Mouse (Mus musculus) hindbrain, postnatal 0 days (tissue): Measurements from ENCODE around the gene Tmem102. TPM values are rescaled to one million over a fixed set of nuclear protein-coding genes. Genes with fewer than 3 reads are reported as not detected.
A peak's percentile ranks its signal among the peaks of the same experiment; 100 is the strongest.

ENCODE experiments used
- ATAC-seq: fragments of 200-750 bp; cut with Nextera tagmentation; 2 replicates; pipeline ENCODE4 v1.8.0; 2017; ENCODE audit warnings: mild to moderate bottlenecking, moderate TSS enrichment, moderate library complexity
- DNase-seq: peaks from one replicate; pipeline ENCODE4 v3.0.0-alpha.2; 2015; ENCODE audit warnings: low spot score
- H3K27ac ChIP-seq: fragments of 300-500 bp; sonication (generic); 2 replicates; pipeline ENCODE4 v1.5.1; 2014; ENCODE audit warnings: mild to moderate bottlenecking
- H3K27me3 ChIP-seq: fragments of 300-500 bp; sonication (generic); 2 replicates; pipeline ENCODE4 v1.6.1; 2014; ENCODE audit warnings: low read length, mixed read lengths; ENCODE audit not compliant: insufficient read depth
- H3K36me3 ChIP-seq: fragments of 300-500 bp; sonication (generic); 2 replicates; pipeline ENCODE4 v1.6.1; 2014; ENCODE audit warnings: low read length, mixed read lengths; ENCODE audit not compliant: insufficient read depth
- H3K4me1 ChIP-seq: fragments of 300-500 bp; sonication (generic); 2 replicates; pipeline ENCODE4 v1.6.1; 2014; ENCODE audit warnings: antibody characterized with exemption, low read length, mixed read lengths; ENCODE audit not compliant: insufficient read depth
- H3K4me2 ChIP-seq: fragments of 300-500 bp; sonication (generic); 2 replicates; pipeline ENCODE4 v1.6.1; 2014; ENCODE audit warnings: low read depth, mild to moderate bottlenecking, low read length, moderate library complexity, mixed read lengths
- H3K4me3 ChIP-seq: fragments of 300-500 bp; sonication (generic); 2 replicates; pipeline ENCODE4 v1.5.1; 2014; ENCODE audit warnings: low read length
- H3K9ac ChIP-seq: fragments of 300-500 bp; sonication (generic); replicated peaks from 2 replicates; pipeline ENCODE4 v1.6.1; 2014; ENCODE audit warnings: mild to moderate bottlenecking, low read length, moderate library complexity, mixed read lengths
- H3K9me3 ChIP-seq: fragments of 300-500 bp; sonication (generic); 2 replicates; pipeline ENCODE4 v1.6.1; 2016; ENCODE audit warnings: low read length, mixed read lengths
- CTCF ChIP-seq: IDR thresholded peaks from 2 replicates; pipeline ENCODE4 v1.5.1; 2016; ENCODE audit warnings: antibody characterized with exemption, control low read depth, low read depth
- WGBS: fragments of 180-500 bp; shearing (Covaris S2); extraction: QIAGEN DNeasy Blood & Tissue Kit; methylation state at CpG from one replicate; pipeline ENCODE4 v1.1.7; 2014; 5-methylcytosine and 5-hydroxymethylcytosine counted together
- polyA plus RNA-seq: library from polyadenylated mRNA; unstranded; fragments of >200 nt; fragmentation: Nextera tagmentation; extraction: Ambion mirVana; gene quantifications from 2 replicates; pipeline ENCODE4 v1.2.1, GENCODE M21; 2015
- total RNA-seq: library from RNA; depleted of rRNA; stranded (reverse); fragments of >200 nt; gene quantifications from 2 replicates; pipeline ENCODE4 v1.2.3, GENCODE M21; 2014

The Tmem102 gene
- total and polyA plus RNA-seq, 2 experiments from 2014 or later: 0.16 to 1.5 TPM

DNA sequence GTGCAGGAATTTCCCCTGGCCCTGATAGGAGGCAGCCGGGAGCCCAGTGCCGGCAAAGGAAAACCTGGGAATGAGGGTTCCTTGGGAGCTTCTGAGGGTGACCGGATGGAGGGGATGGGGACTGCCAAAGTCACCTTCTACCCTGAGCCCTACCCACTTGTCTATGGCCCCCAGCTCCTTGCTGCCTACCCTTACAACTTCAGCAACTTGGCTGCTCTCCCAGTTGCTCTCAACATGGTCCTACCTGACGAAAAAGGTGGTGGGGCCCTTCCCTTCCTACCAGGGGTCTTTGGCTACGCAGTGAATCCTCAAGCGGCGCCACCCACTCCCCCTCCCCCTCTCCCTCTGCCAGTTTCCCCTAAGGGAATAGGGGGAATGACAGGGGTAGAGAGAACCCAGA is 26.4 kb downstream of the Tmem102 start:
- Histone ChIP-seq H3K4me1 (no peaks in the 10 kb centered on the region), H3K9ac (no peak overlapping the region), H3K4me3 (no peak overlapping the region), H3K27ac (no peak overlapping the region), H3K4me2 (no peak overlapping the region), H3K9me3 (no peaks in the 10 kb centered on the region), H3K27me3 (no peaks in the 10 kb centered on the region), H3K36me3 (peaks cover 11% of the 10 kb centered on the region)
- 53% methylated on average over 7 of the region's 7 CpGs for WGBS
- ATAC-seq: no peak
- DNase-seq: no peak
- no peak for TF ChIP-seq CTCF

DNA sequence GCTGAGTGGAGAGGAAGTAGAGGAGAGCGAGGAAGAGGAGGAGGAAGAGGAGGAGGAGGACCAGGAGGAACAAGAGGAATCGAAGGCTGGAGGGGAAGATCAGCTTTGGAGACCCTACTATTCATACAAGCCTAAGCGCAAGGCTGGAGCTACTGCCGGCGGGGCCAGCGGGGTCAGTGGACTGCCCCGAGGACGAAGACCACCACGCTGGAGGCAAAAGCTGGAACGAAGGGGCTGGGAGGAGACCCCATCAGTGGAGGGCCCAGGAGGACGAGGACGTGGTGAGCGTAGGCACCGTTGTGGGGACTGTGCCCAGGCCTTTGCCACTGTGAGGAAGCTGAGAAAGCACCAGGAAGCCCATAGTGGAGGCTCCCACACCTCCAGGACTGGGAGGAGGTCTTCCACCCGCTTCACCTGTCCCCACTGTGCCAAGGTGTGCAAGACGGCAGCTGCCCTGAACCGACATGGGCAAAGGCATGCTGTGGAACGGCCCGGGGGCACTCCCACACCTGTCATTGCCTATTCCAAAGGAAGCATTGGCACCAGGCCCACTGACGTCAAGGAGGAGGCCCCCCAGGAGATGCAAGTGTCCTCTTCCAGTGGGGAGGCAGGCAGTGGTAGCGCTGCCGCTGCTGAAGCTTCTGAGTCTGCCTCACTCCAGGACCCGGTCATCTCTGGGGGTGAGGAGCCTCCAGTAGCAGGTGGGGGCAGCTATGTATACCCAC is 27.0 kb downstream of the Tmem102 start:
- Histone ChIP-seq H3K27me3 (no peaks in the 10 kb centered on the region), H3K9ac (no peak overlapping the region), H3K4me3 (no peak overlapping the region), H3K4me1 (no peaks in the 10 kb centered on the region), H3K9me3 (no peaks in the 10 kb centered on the region), H3K36me3 (peaks cover 11% of the 10 kb centered on the region), H3K4me2 (no peak overlapping the region), H3K27ac (no peak overlapping the region)
- ATAC-seq (no peak), DNase-seq (no peak)
- TF ChIP-seq CTCF: no peak
- WGBS: 61% methylated on average over 23 of the region's 23 CpGs

GRCm38 (mm10) chr11:69777504-69778257 is 27.7 kb downstream of the Tmem102 start:
- ATAC-seq: no peak
- H3K4me3 ChIP-seq: no peak overlapping the region
- no peaks in the 10 kb centered on the region for H3K27me3 ChIP-seq
- 64% methylated on average over 26 of the region's 26 CpGs for WGBS
- H3K36me3 ChIP-seq: peaks cover 11% of the 10 kb centered on the region
- no peak overlapping the region for H3K4me2 ChIP-seq
- DNase-seq: no peak
- H3K4me1 ChIP-seq: no peaks in the 10 kb centered on the region
- no peak for TF ChIP-seq CTCF
- H3K9me3 ChIP-seq: no peaks in the 10 kb centered on the region
- H3K27ac ChIP-seq: no peak overlapping the region
- H3K9ac ChIP-seq: no peak overlapping the region

GRCm38 (mm10) chr11:69776488-69776887 is 28.9 kb downstream of the Tmem102 start:
- 83% methylated on average over 20 of the region's 20 CpGs for WGBS
- H3K36me3 ChIP-seq: peaks cover 11% of the 10 kb centered on the region
- no peak overlapping the region for H3K4me3 ChIP-seq
- no peaks in the 10 kb centered on the region for H3K27me3 ChIP-seq
- no peak for TF ChIP-seq CTCF
- DNase-seq (no peak), ATAC-seq (no peak)
- H3K9me3 ChIP-seq: no peaks in the 10 kb centered on the region
- no peak overlapping the region for H3K27ac ChIP-seq
- no peaks in the 10 kb centered on the region for H3K4me1 ChIP-seq
- H3K4me2 ChIP-seq: no peak overlapping the region
- H3K9ac ChIP-seq: no peak overlapping the region

DNA sequence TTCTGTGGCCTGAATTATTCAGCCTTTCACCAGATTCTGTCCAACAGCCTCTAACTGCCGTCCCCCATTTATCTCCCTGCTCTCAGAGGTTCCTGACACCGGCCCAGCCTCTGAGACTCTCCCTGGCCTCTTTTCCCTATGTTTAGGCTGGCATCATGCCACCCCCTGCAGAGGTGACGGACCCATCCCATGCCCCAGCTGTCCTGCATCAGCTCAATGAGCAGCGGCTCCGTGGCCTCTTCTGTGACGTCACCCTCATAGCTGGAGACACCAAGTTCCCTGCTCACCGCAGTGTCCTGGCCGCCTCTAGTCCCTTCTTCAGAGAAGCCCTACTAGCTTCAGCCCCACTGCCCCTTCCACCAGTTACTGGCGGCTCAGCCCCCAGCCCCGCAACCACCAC is 29.7 kb downstream of the Tmem102 start:
- no peak overlapping the region for H3K27ac ChIP-seq
- no peak overlapping the region for H3K9ac ChIP-seq
- H3K9me3 ChIP-seq: no peaks in the 10 kb centered on the region
- no peak for DNase-seq
- peak; percentile 25; the same call in 1 of the 2 replicates for ATAC-seq
- no peaks in the 10 kb centered on the region for H3K4me1 ChIP-seq
- no peaks in the 10 kb centered on the region for H3K27me3 ChIP-seq
- WGBS: 55% methylated on average over 10 of the region's 10 CpGs
- H3K4me3 ChIP-seq: no peak overlapping the region
- TF ChIP-seq CTCF: no peak
- H3K4me2 ChIP-seq: no peak overlapping the region
- peaks cover 11% of the 10 kb centered on the region for H3K36me3 ChIP-seq

- no peak for ATAC-seq
These were observed 30.5 kb downstream of the Tmem102 start for GRCm38 (mm10) chr11:69774961-69775360.

DNA sequence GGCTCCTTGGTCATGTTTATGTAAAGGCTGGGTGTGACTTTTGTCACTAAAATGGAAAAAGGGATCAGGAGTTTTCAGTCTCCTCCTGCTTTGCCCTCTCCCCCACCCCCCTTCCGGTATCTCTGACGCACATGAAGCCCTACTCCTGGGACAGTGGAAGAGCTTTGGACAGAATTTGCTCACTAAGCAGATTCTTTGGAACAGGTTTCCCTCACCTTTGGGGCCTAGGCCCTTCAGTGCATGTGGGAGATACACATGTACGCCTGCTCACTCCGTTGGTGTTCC is 37.9 kb downstream of the Tmem102 start:
- H3K9me3 ChIP-seq: no peaks in the 10 kb centered on the region
- DNase-seq (no peak), ATAC-seq (no peak)
- no peaks in the 10 kb centered on the region for H3K36me3 ChIP-seq
- H3K9ac ChIP-seq: peak overlapping the region; percentile 37
- H3K4me3 ChIP-seq: peak overlapping the region; percentile 96; the same call in 1 of the 2 replicates
- TF ChIP-seq CTCF: no peak
- peak overlapping the region; percentile 74 for H3K4me2 ChIP-seq
- peak overlapping the region; percentile 96; the same call in 1 of the 2 replicates for H3K27ac ChIP-seq
- no peaks in the 10 kb centered on the region for H3K27me3 ChIP-seq
- H3K4me1 ChIP-seq: peaks cover 11% of the 10 kb centered on the region; the same call in 1 of the 2 replicates
- 60% methylated on average over 4 of the region's 4 CpGs for WGBS

More at GRCm38 (mm10) chr11:69774961-69775360, 30.5 kb downstream of the Tmem102 start:
- H3K36me3 ChIP-seq: peaks cover 11% of the 10 kb centered on the region
- 64% methylated on average over 5 of the region's 5 CpGs for WGBS
- H3K4me2 ChIP-seq: no peak overlapping the region
- no peak for DNase-seq
- no peak overlapping the region for H3K9ac ChIP-seq
- H3K4me3 ChIP-seq: no peak overlapping the region
- H3K4me1 ChIP-seq: no peaks in the 10 kb centered on the region
- H3K9me3 ChIP-seq: no peaks in the 10 kb centered on the region
- no peak for TF ChIP-seq CTCF
- H3K27ac ChIP-seq: no peak overlapping the region
- no peaks in the 10 kb centered on the region for H3K27me3 ChIP-seq
